Mouse (Mus musculus) heart, postnatal 14 days (tissue): ENCODE measurements around the gene Fam120c. TPM values are rescaled to one million over a fixed set of nuclear protein-coding genes. Genes with fewer than 3 reads are reported as not detected.
"Not testable (repeated sequence)": the region's sequence is repeated elsewhere in the genome, so short reads cannot be mapped to it uniquely, and the experiment has no call there.

Experiments
- DNase-seq, 2 experiments: peaks; one replicate each; pipeline ENCODE4 v3.0.0; 2021 to 2022
- intact Hi-C: fragments of 180-260 bp; cut with DNase I; formaldehyde crosslinking; loops from one replicate; pipeline ENCODE4 v1.15.1; 2025
- long read RNA-seq, 2 experiments: library from polyadenylated mRNA; stranded (forward); transcript quantifications; one replicate each; pipeline ENCODE4 v2.0.0; 2021
- total RNA-seq, 2 experiments: library from RNA; stranded (reverse); gene quantifications; 2 replicates each; pipeline ENCODE4 v1.2.3; 2021

The Fam120c gene
- total RNA-seq = 10 to 100 TPM; 12.3 to 13.8 TPM
- long read RNA-seq, experiment 1, full-length matches to known transcripts = 1 of 4 reads
- long read RNA-seq, experiment 1, partial matches to known transcripts = 0 of 4 reads
- long read RNA-seq, experiment 1, other reads (novel, unspliced or antisense) = 3 of 4 reads
- long read RNA-seq, experiment 2, partial matches to known transcripts = 0 of 8 reads
- long read RNA-seq, experiment 2, other reads (novel, unspliced or antisense) = 8 of 8 reads

DNA sequence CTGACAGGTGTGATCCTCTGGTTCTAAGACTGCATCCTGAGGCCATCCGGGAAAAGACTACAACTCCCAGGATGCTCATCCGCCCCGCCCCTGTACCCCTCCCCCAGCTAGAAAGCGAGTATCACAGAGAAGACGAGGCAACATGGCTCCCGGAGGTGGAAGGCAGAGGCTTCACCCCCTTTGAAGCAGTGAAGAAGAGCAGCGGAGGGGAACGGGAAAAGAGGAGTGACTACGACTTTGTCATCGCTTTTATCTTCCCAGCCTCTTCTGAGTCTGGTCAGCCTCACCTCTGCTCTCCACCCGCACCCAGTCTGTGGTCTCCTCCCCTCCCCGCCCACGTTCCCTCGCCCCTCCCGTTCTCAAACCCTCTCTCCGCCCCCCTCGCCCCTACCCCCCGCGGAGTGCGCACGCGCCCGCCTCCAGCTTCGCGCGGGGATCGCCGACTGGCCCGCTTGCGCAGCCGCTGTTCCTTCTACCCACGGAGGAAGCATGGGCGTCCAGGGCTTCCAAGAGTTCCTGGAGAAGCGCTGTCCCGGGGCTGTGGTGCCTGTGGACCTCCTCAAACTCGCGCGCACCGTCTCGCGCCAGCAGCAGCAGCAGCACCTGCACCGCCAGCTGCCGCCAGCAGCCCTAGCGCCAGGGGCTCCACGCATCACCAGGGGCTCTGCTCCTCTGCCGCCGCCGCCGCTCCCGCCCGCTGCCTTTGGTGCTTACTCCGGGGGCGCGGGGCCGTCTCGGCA, at the start of gene Fam120c:
Fam120c (plus strand) TSS at position 415 of the 740 bp plus-strand sequence.
- intact Hi-C loops = loop anchor here (5.0 to 10.0 kb wide), 2 partner anchors 178 to 209 kb away; partner anchors contain the start of gene Phf8
- DNase-seq = peak; percentile 87

DNA sequence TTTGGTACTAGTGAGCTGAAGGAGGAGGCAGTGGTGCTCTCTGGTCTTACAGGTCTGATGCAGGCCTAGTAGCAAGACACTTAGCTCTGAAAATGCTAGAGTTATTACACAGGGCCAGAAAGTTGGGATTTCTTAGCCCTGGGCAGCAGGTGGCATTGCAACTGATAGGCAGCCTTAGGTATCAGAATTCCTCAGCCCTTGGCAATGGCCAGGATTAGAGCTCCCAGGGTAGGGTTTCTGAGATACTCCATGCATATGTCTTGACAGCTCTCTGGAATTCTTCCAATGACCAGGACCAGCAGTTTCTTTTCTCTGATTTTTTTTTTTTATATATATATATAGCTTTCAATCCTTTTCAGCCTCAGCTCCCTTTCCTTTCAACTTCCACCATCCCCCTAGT, 45.6 kb upstream of the Fam120c start:
- DNase-seq = peak in 1 of 2 experiments; percentile 1

DNA sequence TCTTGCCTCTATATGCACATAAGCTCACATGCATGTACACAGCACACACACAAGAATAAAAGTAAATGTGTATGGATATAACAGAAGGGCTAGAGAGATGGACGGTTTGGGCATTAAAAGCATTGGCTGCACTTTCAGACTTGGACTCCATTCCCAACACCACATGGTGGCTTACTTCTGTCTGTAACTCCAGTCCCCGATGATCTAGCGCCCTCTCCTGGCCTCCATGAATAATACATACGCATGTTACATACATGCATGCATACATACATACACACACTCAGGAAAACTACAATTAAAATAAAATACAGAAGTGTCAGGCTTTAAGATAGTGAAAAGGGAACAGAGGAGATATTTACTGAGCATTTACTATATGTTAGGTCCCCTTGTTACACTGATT, 30.2 kb upstream of the Fam120c start:
- no peak for DNase-seq
- intact Hi-C loops = no loop called here

More for the DNA sequence above, 45.6 kb upstream of the Fam120c start:
- intact Hi-C loops = no loop called here

DNA sequence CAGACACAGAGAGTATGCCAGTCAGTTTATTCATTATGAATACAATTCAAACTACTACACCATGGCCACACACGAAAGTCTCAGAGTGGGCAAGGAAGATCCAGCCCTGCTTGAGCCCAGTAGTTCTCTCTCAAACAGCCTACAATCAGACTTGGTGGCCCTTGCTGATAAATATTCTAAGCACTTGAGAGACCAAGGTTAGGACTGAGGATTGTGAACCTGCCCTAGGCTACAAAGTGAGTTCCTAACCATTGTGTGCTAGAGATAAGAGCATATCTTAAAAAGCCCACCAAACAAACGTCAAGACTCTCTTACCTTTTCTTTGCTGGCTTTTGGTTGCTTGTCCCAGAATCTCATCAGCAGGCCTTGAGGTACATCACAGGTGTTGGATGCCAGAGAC, 10.4 kb upstream of the Fam120c start:
- intact Hi-C loops = no loop called here
- no peak for DNase-seq

DNA sequence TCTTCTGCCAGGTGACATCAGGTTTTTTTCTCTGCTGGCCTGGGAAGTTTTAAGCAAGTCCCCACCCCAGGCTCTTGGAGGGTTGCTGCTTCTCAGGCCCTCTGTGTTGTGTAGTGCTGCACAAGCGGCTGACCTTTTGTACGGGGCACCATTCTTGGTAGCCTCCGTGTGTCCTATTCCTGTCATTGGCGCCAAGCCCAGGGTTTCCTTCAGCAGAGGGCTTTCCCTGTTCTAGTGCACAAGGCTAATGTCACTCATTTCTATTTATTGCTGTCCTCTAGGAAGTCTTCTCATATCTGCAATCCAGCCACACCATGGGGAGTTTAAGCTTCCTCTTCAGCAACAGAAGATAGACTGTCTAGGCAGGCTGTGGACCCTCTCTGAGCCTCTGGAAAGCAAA, 6.2 kb upstream of the Fam120c start:
- intact Hi-C loops = no loop called here
- DNase-seq = peak; percentile 70 to 79

DNA sequence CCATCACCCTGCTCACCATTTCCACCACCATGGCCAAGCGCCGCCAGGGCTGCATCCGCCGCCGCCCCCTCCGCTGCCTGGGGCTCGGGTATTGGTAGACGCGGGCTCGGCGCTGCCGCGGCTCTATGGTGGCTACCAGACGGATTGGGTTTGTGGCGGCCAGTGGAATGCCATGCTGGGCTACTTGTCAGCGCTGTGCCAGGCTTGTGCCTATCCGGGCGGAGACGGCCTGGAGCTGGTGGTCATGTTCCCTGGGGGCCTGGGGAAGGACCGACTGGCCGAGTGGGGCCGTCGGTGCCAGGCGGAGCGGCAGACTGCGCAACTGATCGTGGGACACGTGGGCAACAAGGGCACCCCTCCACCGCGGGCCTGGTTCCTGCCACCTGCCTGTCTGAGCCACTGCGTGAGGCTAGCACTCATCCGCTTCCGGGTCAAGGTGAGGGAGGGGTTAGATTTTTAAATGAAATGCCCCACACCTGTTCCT, 568 bp downstream of the Fam120c start:
- DNase-seq = peak in 1 of 2 experiments; percentile 35
- intact Hi-C loops = loop anchor here (5.0 to 10.0 kb wide), 2 partner anchors 178 to 210 kb away; partner anchors contain the start of gene Phf8

DNA sequence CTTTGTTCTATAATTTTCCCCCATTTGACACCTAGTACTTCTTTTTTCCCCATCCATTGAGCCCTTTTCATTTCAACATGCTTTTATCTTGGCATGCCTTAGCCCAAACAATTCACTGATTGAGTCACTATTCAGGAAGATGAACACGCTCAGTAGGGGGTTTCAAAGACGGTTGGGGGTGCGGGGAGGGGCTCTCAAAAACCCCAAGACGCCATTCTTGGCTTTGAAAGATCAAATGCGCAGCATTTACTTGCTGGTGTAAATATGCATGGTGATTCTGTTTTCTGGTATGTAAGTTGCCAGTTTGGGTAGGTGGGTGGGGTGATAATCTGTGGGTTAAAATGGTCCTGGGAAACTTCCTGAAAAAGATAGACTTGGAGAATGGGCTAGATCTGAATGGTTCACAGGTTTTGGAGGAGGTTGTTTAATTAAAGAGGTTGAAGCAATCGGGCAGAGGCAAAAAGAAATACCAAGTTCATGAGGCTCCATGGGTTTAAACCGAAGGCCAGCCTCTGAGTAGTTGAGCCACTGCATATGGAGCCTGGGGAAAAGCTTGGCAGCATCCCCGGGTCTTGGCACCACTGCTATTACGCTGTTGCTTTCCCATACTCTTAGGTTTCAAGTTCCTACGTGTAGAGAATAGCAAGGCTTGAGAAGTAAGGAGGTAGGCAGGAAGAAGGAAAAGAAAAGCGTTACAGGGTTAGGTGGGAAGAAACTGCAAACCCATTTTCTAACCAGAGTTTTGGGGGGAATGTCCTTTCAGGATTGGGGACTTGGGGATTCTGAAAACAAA, 1.6 kb downstream of the Fam120c start:
- intact Hi-C loops = loop anchor here (10.0 kb wide), 1 partner anchor 211 kb away; no protein-coding TSS in a partner anchor
- peak in 1 of 2 experiments; percentile 3 for DNase-seq

DNA sequence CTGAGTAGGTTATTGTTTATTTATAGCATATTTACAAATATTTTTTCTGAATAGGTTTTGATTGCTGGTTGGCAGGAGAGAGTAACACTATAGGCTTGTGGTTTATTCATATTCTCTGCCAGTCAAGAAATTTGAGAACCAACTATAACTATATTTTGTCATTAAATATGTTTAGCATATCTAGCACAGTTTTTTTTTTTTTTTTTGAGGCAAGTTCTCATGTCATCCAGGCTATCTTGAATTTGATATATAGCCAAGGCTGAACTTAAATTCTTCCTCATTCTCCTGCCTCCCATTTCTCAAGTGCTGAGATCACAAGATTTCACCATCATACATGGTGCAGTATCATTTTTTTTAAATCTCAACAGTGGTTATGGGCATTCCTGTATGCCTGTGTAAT, 3.3 kb downstream of the Fam120c start:
- no peak for DNase-seq
- intact Hi-C loops = loop anchor here (10.0 kb wide), 1 partner anchor 212 kb away; no protein-coding TSS in a partner anchor

DNA sequence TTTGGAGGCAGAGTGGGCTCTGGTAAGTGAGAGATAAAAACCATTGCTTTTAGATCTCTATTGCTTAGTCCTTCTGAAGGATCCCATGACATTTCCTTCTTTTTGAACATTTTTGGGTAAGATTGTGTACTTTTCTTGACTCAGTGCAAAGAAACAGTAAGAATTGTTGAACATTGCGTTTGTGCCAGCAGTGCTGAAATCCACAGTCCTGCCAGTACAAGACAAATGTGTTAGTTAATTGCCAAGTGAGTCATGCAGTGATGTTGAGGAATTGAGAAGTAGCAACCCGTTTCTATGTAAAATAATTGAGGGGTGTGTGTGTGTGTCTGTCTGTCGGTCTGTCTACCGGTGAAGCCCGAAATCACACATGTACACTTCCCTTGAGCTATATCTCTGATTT, 5.3 kb downstream of the Fam120c start:
- DNase-seq = no peak
- intact Hi-C loops = loop anchor here (10.0 kb wide), 1 partner anchor 215 kb away; no protein-coding TSS in a partner anchor

DNA sequence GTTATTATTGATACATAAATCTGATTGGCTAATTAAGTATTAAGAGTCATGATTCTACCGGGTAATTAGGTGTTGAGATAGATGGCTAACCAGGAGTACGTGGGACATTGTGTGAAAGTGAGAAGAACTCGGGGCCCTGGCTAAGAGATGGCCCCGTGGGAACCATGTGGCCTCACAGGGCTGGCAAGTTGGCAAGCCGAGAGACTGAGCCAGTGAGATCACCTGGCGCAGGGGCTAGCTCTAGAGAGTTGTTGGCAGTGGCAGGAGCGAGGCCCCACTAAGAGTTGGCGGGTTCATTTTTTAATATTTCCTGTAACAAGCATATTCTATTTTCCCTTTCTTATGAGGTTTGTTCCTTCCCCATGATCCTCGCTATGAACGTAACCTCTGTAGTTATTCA, 74.8 kb downstream of the Fam120c start:
- intact Hi-C loops = no loop called here

DNA sequence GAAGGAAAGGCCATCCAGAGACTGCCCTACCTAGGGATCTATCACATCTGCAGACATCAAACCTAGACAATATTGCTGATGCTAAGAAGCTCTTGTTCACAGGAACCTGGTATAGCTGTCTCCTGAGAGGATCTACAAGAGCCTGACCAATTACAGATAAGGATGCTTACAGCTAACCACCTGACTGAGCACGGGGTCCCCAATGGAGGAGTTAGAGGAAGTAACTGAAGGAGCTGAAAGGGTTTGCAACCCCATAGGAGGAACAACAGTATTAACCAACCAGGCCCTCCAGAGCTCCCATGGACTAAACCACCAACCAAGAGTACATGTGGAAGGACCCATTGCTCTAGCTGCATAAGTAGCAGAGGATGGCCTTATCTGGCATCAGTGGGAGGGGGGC, 76.8 kb downstream of the Fam120c start:
- no peak for DNase-seq
- intact Hi-C loops = no loop called here

More for the DNA sequence above, 74.8 kb downstream of the Fam120c start:
- no peak for DNase-seq

DNA sequence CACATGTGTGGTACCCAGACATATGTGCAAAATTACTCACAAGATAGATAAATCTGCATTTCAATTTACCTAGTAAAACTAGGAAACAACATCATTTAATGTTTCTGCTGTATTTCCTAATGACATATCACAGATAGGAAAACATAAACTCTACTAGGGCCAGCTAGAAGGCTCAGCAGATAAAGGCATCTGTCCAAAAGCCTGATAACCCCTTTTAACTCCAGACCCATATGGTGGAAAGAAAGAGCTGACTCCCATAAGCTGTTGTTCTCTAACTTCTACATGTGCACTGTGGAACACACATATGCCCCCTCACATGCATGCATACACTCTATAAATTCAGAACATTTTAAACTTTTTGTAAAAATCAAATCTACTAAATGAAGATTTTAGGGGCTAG, 99.7 kb downstream of the Fam120c start:
- intact Hi-C loops = no loop called here
- no peak for DNase-seq

DNA sequence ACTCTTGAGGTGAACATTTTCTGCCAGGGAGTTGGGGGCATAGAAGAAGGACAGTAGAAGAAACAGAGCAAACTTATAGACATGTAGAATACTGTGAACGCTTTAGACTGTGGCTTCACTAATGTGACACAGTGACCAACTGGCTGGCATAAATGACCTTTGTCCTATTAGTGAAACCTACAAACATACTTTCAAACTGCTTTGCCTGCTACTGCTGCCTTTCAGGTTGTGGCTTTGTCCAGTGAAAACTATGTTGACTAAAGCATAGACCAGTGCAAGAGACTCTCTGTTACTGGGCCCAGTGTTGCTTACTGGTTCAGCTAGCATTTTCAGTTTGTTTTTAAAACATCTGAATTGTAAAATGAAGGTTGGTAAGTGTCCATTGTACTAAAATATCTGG, 100.2 kb downstream of the Fam120c start:
- DNase-seq = no peak
- intact Hi-C loops = no loop called here

DNA sequence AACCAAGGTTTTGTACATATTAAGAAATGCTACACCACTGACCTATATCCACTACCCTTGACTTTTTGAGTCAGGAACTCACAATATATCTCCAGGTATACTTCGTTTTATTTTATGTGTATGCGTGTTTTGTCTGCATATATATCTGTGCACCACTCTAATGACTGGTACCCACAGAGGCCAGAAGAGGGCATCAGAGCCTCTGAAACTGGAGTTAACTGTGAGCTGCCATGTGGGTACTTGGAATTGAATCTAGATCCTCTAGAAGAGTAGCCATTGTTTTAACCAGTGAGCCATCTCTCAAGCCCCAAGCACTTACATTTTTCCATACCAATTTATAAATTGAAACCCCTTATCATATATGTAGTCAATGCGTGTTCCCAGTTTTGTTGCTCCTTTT, 144.2 kb downstream of the Fam120c start:
- no peak for DNase-seq
- intact Hi-C loops = no loop called here

DNA sequence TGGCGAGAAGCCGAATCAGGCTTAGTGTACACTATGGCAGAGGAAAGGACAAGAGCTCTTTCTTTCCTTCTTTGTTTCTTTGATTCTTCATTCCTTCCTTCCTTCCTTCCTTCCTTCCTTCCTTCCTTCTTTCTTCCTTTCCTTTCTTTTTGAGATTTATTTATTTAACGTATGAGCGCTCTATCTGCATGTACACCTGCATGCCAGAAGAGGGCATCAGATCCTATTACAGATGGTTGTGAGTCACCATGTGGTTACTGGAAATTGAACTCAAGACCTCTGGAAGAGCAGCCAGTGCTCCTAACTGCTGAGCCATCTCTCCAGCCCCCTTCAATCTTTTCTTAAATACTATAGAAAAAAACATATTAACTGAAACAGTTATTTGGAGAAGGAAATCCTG, 149.3 kb downstream of the Fam120c start:
- intact Hi-C loops, DNase-seq: not testable (repeated sequence)

DNA sequence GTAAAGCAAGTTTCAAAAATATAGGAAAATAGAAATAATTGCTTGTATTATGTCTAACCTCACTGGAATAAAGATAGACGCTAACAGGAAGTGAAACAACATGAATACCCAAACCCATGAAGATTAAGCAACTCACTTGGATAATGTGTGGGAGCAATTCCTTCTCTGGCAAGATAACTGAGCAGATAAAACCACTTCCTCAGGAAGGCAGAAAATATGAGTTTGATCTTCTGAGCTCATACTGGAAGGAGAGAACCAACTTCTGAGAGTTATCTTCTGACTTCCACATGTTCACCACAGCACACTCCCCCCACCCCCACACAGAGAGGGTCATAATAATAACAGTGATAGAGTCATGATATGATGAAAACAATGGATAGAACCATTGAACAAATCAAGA, 152.6 kb downstream of the Fam120c start:
- intact Hi-C loops = no loop called here
- no peak for DNase-seq

DNA sequence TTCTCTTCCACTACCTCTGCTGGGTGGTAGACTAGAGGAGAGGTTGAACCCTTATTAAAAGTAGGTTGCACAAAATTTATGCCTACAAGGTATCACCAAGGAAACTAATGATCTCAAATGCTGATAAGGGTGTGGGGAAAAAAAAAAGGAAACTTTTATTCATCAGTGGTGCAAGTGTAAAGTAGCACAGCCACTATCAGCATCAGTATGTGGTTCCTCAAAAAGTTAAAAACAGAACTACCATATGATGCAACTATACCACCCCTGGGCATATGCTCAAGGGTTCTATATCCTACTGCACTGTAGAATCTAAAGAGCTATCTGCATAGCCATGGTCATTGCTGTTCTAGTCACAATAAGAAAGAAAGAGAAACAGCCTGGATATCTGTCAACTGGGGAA, 164.6 kb downstream of the Fam120c start:
- intact Hi-C loops = no loop called here

DNA sequence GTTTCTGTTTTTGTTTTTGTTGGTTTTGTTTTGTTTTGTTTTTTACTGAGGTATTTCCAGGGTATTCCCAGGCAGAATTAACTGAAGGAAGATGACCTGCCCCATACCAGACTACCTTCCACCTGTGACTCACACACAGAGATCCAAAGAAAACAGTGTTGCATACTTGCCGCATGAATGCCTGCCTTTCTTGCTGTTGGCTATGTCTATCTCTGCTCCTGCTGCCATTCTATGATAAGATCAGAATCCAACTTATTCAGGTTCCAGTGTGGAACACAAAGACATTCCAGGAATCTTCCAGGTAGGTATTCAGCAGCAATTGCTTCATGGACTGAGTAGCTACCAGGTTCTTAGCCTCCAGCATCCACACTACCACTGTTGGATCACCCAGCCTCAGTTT, 165.9 kb downstream of the Fam120c start:
- intact Hi-C loops = no loop called here
- no peak for DNase-seq

More for the DNA sequence above, 164.6 kb downstream of the Fam120c start:
- no peak for DNase-seq

DNA sequence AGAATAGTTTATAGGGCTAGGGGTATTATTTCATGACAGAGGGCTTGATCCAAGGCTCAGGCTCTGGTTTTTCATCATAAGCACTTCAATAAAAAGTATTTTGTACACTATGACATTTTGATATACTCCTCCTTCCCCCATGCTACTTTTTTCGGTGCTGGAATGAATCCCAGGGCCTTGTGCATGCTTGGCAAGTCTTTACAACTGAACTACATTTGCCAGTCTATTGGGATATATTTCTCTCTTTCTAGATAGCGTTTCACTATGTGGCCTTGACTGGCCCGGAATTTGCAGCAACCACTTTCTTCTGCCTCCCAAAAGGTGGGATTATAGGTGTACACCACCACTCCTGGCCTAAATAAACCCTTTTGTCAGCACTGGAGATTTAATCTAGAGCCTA, 169.1 kb downstream of the Fam120c start:
- intact Hi-C loops = no loop called here
- DNase-seq = no peak

DNA sequence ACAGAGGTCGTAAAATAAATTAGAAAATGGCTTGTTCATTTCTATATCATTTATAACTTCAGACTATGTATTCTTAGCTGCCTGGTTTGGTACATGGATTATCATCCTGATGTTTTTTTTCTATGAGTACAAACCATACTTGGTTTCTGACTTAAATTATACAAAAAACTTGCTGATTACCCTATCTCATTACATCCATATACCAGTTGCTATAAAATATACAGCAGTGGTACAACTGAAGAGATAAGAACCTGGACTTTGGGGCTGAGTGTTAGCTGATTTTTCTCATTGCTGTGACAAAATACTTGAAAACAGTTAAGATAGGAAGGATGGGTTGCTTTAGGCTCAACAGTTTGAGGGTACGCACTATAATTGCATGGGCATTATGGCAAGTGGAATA, 169.7 kb downstream of the Fam120c start:
- DNase-seq = no peak
- intact Hi-C loops = no loop called here

DNA sequence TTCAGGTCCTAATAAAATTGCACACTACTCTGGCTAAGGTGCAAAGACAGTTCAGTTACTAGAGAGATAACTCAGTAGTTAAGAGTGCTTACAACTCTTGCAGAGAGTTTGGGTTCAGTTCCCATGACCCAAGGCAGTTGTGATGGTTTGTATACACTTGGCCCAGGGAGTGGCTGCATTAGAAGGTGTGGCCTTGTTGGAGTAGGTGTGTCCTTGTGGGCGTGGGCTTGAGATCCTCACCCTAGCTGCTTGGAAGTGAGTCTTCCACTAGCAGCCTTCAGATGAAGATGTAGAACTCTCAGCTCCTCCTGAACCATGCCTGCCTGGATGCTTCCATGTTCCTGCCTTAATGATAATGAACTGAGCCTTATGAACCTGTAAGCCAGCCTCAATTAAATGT, 174.2 kb downstream of the Fam120c start:
- DNase-seq = no peak
- intact Hi-C loops = no loop called here
